Mouse (Mus musculus) cerebellum, postnatal 4 days (tissue): Measurements from ENCODE around the gene Cpsf4.
A peak's percentile ranks its signal among the peaks of the same experiment; 100 is the strongest.
"Not testable (repeated sequence)": the region's sequence is repeated elsewhere in the genome, so short reads cannot be mapped to it uniquely, and the experiment has no call there.

Experiments
- DNase-seq, 2 experiments: peaks; one replicate each; pipeline ENCODE4 v3.0.0; 2022; ENCODE audit warnings: low spot score in 2 of 2, mixed read lengths in 1 of 2

Cpsf4 gene

GRCm38 (mm10) chr5:145166536-145167305 is at the start of gene Cpsf4, which contains the start of gene Ptcd1:
Cpsf4 (plus strand) TSS chr5:145167213.
Ptcd1 (minus strand) TSS chr5:145167108.
- DNase-seq = peak; percentile 92 to 96

GRCm38 (mm10) chr5:145118005-145118404 is 49.0 kb upstream of the Cpsf4 start:
- DNase-seq = no peak

GRCm38 (mm10) chr5:145118461-145118860 is 48.6 kb upstream of the Cpsf4 start:
- no peak for DNase-seq

- DNase-seq = no peak
Observed at GRCm38 (mm10) chr5:145119385-145119784, 47.6 kb upstream of the Cpsf4 start.

GRCm38 (mm10) chr5:145120921-145121320 is 46.1 kb upstream of the Cpsf4 start:
- DNase-seq = no peak

GRCm38 (mm10) chr5:145123396-145123795 is 43.6 kb upstream of the Cpsf4 start:
- no peak for DNase-seq

- no peak for DNase-seq
Observed at GRCm38 (mm10) chr5:145126580-145126979, 40.4 kb upstream of the Cpsf4 start.

- DNase-seq = no peak
Observed at GRCm38 (mm10) chr5:145129124-145129523, 37.9 kb upstream of the Cpsf4 start.

- not testable (repeated sequence) for DNase-seq
Observed at GRCm38 (mm10) chr5:145129773-145130172, 37.2 kb upstream of the Cpsf4 start.

GRCm38 (mm10) chr5:145130191-145130590 is 36.8 kb upstream of the Cpsf4 start:
- no peak for DNase-seq

- DNase-seq = no peak
Observed at GRCm38 (mm10) chr5:145130995-145131394, 36.0 kb upstream of the Cpsf4 start.

GRCm38 (mm10) chr5:145133275-145133674 is 33.7 kb upstream of the Cpsf4 start:
- not testable (repeated sequence) for DNase-seq

- DNase-seq = no peak
Observed at GRCm38 (mm10) chr5:145138836-145139235, 28.2 kb upstream of the Cpsf4 start.

GRCm38 (mm10) chr5:145139571-145140519 is 27.2 kb upstream of the Cpsf4 start, which contains the start of the genes Pdap1 and Bud31:
Pdap1 (minus strand) TSS chr5:145140238.
Bud31 (plus strand) TSS chr5:145140362.
- DNase-seq = peak; percentile 87 to 94

- DNase-seq = no peak
Observed at GRCm38 (mm10) chr5:145140611-145141010, 26.4 kb upstream of the Cpsf4 start.

- DNase-seq = no peak
Observed at GRCm38 (mm10) chr5:145147748-145148147, 19.3 kb upstream of the Cpsf4 start.

- no peak for DNase-seq
Observed at GRCm38 (mm10) chr5:145149294-145149693, 17.7 kb upstream of the Cpsf4 start.

- DNase-seq = no peak
Observed at GRCm38 (mm10) chr5:145152690-145153089, 14.3 kb upstream of the Cpsf4 start.

GRCm38 (mm10) chr5:145161361-145161760 is 5.7 kb upstream of the Cpsf4 start:
- no peak for DNase-seq

- no peak for DNase-seq
Observed at GRCm38 (mm10) chr5:145164710-145165109, 2.3 kb upstream of the Cpsf4 start.

- DNase-seq = no peak
Observed at GRCm38 (mm10) chr5:145165184-145165583, 1.8 kb upstream of the Cpsf4 start.

GRCm38 (mm10) chr5:145167306-145167661 is 271 bp downstream of the Cpsf4 start:
- no peak for DNase-seq
